Mouse (Mus musculus) left cerebral cortex, postnatal 14 days (tissue): ENCODE data around the gene Gtf2h4. TPM values are rescaled to one million over a fixed set of nuclear protein-coding genes. Genes with fewer than 3 reads are reported as not detected.
A peak's percentile ranks its signal among the peaks of the same experiment; 100 is the strongest.

ENCODE experiments used
- DNase-seq, 2 experiments: peaks; one replicate each; pipeline ENCODE4 v3.0.0; 2021 to 2022; ENCODE audit warnings: low spot score in 2 of 2, mixed read lengths in 1 of 2
- intact Hi-C: fragments of 180-260 bp; cut with DNase I; formaldehyde crosslinking; loops from one replicate; pipeline ENCODE4 v1.15.1; 2025
- long read RNA-seq, 2 experiments: library from polyadenylated mRNA; stranded (forward); transcript quantifications; one replicate each; pipeline ENCODE4 v2.0.0; 2021
- total RNA-seq, 2 experiments: library from RNA; stranded (reverse); gene quantifications; 2 replicates each; pipeline ENCODE4 v1.2.3; 2021

Gtf2h4 gene
- 10 to 100 TPM; 23.0 to 26.2 TPM for total RNA-seq
- long read RNA-seq, experiment 1, transcript Gtf2h4-201 (14 exons, 1,679 nt): major isoform, 9 of 10 reads
- long read RNA-seq, experiment 1, partial matches to known transcripts: 0 of 10 reads
- long read RNA-seq, experiment 1, other reads (novel, unspliced or antisense): 1 of 10 reads
- long read RNA-seq, experiment 2, transcript Gtf2h4-201 (14 exons, 1,679 nt): major isoform, 12 of 14 reads
- long read RNA-seq, experiment 2, partial matches to known transcripts: 0 of 14 reads
- long read RNA-seq, experiment 2, other reads (novel, unspliced or antisense): 2 of 14 reads

GRCm38 (mm10) chr17:35673416-35674035 lies at the start of gene Gtf2h4:
Gtf2h4 (minus strand) TSS chr17:35673739.
- DNase-seq: peak; percentile 93 to 97
- intact Hi-C loops: no loop called here

- intact Hi-C loops: no loop called here
- no peak for DNase-seq
Measured at GRCm38 (mm10) chr17:35721676-35722075, 48.1 kb upstream of the Gtf2h4 start.

DNA sequence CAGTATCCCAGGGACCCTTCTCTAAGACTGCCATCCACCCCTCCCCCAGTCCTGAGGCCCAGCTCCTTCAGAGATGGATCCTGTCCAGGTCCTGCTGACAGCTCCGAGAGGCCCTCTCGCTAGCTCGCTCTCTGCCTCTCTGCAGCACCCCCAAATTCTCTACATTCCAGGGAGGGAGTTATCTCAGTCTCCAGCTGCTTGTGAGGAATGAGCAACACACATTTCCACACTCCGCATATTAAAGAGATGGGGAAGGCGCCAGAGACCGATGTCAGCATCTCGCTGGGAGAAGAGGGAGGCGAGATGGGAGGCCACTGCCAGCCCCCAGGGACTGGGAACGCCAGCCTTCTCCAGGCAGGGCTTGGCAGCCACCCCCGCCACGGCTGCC lies 46.8 kb upstream of the Gtf2h4 start:
- peak; percentile 58 to 77 for DNase-seq
- intact Hi-C loops: no loop called here

DNA sequence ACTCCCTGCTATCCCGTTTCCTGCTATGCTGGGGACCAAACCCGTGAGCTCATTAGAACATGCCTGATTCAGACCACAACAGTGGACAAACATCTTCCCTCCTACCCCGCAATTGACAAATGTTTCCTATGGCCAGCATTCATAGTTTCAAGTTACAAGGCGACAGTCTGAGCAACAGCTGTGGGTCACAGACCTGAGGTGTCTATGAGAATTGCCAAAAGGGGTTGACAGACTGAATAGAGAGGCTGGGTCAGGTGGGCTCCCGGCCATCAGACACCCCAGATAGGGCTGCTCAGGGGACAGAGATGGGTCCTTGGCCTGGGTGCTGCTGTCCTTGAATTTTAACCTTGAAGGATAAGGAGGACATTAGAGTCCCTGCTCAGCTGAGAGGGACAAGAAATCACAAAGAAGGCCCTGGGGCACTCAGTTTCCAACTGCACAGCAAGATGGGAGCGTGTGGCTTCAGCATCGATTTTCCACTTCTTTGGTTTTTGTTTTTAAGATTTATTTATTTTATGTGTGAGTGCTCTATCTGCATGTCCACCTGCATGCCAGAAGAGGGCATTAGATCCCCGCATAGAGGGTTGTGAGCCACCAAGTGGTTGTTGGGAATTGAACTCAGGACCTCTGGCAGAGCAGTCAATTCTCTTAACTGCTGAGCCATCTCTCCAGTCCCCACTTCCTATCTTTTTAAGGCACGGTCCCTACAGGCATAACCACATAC lies 46.2 kb upstream of the Gtf2h4 start:
- no peak for DNase-seq
- intact Hi-C loops: no loop called here

DNA sequence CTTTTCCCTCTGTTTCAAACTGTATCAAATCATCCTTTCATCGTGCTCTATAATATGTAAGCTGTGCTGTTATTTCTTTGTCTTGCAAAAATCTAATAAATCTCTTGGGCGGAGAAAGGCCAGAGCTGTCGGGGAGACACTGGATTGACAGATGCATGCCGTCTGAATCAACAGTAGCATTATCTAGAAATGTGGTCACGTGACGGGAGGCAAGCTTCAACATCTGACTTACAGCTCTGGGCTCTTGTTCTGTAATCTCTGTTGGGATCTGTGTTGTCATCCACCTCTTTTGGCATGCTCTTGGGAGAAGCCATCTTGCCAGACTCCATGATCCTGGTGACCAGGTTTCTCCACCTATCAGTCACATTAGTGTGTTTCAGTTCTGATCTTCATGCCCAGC lies 43.5 kb upstream of the Gtf2h4 start:
- intact Hi-C loops: no loop called here
- DNase-seq: no peak

- intact Hi-C loops: no loop called here
- DNase-seq: no peak
Measured at GRCm38 (mm10) chr17:35716114-35716513, 42.6 kb upstream of the Gtf2h4 start.

- intact Hi-C loops: no loop called here
- no peak for DNase-seq
Measured at GRCm38 (mm10) chr17:35710705-35711347, 37.3 kb upstream of the Gtf2h4 start.

- intact Hi-C loops: no loop called here
- no peak for DNase-seq
Measured at GRCm38 (mm10) chr17:35708611-35709010, 35.1 kb upstream of the Gtf2h4 start.

DNA sequence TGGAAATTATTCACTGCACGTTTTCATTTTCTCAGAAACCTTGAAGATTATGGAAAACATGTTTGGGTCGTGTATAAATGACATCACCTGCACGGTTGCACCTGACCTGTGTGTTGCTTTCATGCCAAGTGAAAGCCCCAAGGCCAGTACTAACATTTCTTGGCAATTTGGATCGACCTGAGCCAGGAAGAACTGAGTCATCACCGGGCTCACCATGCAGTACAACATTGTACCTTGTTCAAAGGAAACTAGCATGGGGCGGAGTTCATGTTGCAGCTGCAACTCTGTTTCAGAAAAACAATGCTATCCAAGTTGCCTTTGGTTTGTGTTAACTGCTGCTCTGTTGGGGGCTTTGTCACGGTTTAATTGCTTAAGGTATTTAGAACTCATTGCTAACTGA lies 34.4 kb upstream of the Gtf2h4 start:
- intact Hi-C loops: no loop called here
- DNase-seq: no peak

GRCm38 (mm10) chr17:35705836-35706235 lies 32.3 kb upstream of the Gtf2h4 start:
- DNase-seq: peak in 1 of 2 experiments; percentile 47
- intact Hi-C loops: no loop called here

- intact Hi-C loops: loop anchor here (1.0 kb wide), 1 partner anchor 20 kb away; no protein-coding TSS in a partner anchor
- peak in 1 of 2 experiments; percentile 76 for DNase-seq
Measured at GRCm38 (mm10) chr17:35704621-35705464, 31.3 kb upstream of the Gtf2h4 start, which contains the start of gene Ddr1. Ddr1 (minus strand) TSS chr17:35704621.

- no peak for DNase-seq
- intact Hi-C loops: loop anchor here (1.0 kb wide), 1 partner anchor 21 kb away; no protein-coding TSS in a partner anchor
Measured at GRCm38 (mm10) chr17:35703751-35704271, 30.3 kb upstream of the Gtf2h4 start.

DNA sequence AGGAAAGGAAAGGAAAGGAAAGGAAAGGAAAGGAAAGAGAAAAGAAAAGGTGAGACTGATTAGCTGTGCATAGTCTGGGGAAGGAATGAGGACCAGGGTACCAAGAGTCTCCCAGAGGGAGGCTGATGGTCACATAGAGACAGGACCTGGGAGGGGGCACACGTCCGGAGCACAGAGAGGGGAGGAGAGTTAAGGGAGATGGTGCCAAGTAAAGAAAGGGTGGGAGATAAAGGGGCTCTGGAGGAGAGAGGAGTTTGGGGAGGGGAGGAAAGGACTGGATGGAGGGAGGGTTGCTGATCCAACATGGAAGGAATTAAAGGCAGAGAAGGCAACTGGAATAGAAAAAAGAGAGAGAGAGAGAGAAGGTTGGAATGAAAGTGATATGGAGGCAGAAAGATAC lies 29.5 kb upstream of the Gtf2h4 start:
- DNase-seq: no peak

DNA sequence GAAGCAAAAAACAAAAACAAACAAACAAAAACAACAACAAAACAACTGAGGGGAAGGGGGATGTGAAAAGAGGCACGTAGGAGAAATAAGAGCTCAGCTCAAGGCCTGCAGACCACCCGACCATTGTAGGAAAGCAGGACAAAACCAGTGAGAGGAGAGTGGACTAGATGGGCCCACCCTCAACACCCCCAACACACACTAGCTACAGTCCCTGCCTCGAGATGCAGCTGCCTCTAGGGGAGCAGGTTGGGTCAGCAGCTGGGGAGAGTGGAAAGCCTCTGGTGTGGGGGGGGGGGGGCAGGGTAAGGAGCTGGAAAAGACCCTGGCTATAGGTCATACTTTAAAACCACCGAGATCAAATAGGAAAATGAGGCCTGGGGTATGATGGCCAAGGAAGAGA lies 29.1 kb upstream of the Gtf2h4 start:
- intact Hi-C loops: no loop called here
- no peak for DNase-seq

More for the DNA sequence above, 29.5 kb upstream of the Gtf2h4 start:
- intact Hi-C loops: no loop called here

DNA sequence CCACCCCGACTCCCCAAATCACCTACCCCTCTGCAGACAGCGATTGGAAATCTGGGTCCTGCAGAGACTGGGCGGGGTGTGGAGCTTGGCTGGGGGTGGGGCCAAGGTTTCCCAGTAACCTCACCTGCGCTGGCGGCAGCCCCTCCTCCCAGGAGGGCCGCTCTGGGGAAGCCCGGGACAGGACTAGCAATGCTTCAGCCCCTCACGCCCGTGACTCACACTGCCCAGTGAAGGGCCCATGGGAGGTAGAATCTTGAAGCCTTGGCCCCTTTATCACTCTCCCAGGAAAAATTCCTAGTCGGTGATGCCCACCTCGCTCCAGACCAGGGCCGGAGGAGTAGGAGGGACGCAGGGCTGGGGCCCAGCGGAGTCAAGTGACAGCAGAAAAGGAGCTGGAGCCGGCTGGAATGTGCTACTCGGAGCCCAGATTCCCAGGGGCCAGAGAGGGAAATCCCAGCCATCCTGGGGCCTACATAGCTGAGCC lies 28.5 kb upstream of the Gtf2h4 start:
- DNase-seq: no peak
- intact Hi-C loops: no loop called here

- intact Hi-C loops: no loop called here
Measured at GRCm38 (mm10) chr17:35701203-35701977, 27.9 kb upstream of the Gtf2h4 start.

GRCm38 (mm10) chr17:35700371-35700961 lies 26.9 kb upstream of the Gtf2h4 start:
- intact Hi-C loops: no loop called here
- peak; percentile 69 to 80 for DNase-seq

More at GRCm38 (mm10) chr17:35701203-35701977, 27.9 kb upstream of the Gtf2h4 start:
- no peak for DNase-seq
